Mouse (Mus musculus): ENCODE data around the gene Gm21190. TPM values are rescaled to one million over a fixed set of nuclear protein-coding genes. Genes with fewer than 3 reads are reported as not detected.
"Not testable (repeated sequence)": the region's sequence is repeated elsewhere in the genome, so short reads cannot be mapped to it uniquely, and the experiment has no call there.

Gm21190 gene
- total RNA-seq (2021) (not detected), polyA plus RNA-seq (2012; rRNA removed) (not detected in 2 replicates)
- long read RNA-seq: 0 reads

DNA sequence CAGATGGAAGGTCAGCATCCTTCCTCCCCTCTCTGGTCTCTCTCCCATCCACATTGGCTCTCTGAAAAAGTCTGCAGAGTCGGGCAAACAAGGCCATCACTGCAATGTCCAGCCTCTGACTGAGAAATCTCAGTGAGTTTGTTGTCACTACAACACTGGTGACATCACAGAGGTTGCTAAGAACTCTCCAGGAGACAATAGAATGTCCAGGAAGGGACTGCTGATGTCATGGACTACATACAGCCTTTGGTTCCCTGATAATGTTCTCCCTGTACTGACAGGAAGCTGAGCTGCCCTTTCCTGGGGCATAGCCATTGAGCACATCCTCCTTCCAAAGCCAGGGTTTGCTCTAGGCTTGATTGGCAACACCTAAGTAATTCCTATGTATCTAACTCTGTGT lies at the start of gene Gm21190:
Gene Gm21190, minus strand, starts transcription at position 101 of the 400 bp plus-strand sequence.
- WGBS: 17% methylated on average over 1 of the region's 1 CpGs
- DNase-seq; H3K4me3 ChIP-seq; H3K4me1 ChIP-seq (ENCODE audit: control insufficient read depth, insufficient read depth, low read length); H3K27ac ChIP-seq; H3K36me3 ChIP-seq (ENCODE audit: control insufficient read depth, insufficient read depth, low read length); intact Hi-C loops (cut with DNase I); H3K27me3 ChIP-seq (ENCODE audit: control insufficient read depth, insufficient read depth, low read length); H3K79me2 ChIP-seq (replicated peaks; ENCODE audit: control insufficient read depth, insufficient read depth, low read length); H3K9ac ChIP-seq (ENCODE audit: low read depth, low read length): not testable (repeated sequence)

DNA sequence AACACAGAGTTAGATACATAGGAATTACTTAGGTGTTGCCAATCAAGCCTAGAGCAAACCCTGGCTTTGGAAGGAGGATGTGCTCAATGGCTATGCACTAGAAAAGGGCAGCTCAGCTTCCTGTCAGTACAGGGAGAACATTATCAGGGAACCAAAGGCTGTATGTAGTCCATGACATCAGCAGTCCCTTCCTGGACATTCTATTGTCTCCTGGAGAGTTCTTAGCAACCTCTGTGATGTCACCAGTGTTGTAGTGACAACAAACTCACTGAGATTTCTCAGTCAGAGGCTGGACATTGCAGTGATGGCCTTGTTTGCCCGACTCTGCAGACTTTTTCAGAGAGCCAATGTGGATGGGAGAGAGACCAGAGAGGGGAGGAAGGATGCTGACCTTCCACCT lies 48.0 kb upstream of the Gm21190 start, which contains the start of gene Gm21083:
Gene Gm21083, plus strand, starts transcription at position 301 of the 400 bp plus-strand sequence.
- H3K36me3 ChIP-seq (ENCODE audit: control insufficient read depth, insufficient read depth, low read length); H3K4me1 ChIP-seq (ENCODE audit: control insufficient read depth, insufficient read depth, low read length); H3K4me3 ChIP-seq; intact Hi-C loops (cut with DNase I); DNase-seq; H3K27ac ChIP-seq; H3K9ac ChIP-seq (ENCODE audit: low read depth, low read length); H3K79me2 ChIP-seq (replicated peaks; ENCODE audit: control insufficient read depth, insufficient read depth, low read length); H3K27me3 ChIP-seq (ENCODE audit: control insufficient read depth, insufficient read depth, low read length): not testable (repeated sequence)
- WGBS: 0% methylated on average over 1 of the region's 1 CpGs

DNA sequence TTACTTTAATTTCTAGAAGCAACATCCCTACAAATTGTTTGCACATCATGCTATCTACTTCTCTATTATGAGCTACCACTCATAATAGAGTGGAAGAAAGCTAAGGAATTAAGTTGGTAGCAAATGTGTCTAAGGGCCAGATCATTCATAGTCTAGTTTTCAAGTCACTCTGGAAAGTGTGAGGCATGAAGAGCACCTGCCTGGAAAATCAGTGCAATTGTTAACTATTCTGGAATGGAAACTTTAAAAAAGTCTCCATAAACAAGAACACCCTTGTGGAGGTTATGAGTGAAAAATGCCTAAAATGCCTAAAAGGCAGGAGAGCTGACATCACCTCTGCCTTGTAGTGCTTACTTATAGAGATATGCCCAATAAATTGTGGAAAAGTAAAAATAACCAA lies 44.7 kb upstream of the Gm21190 start:
- H3K4me3 ChIP-seq; H3K27ac ChIP-seq; H3K9ac ChIP-seq (ENCODE audit: low read depth, low read length); H3K79me2 ChIP-seq (replicated peaks; ENCODE audit: control insufficient read depth, insufficient read depth, low read length); intact Hi-C loops (cut with DNase I); DNase-seq; H3K36me3 ChIP-seq (ENCODE audit: control insufficient read depth, insufficient read depth, low read length); H3K4me1 ChIP-seq (ENCODE audit: control insufficient read depth, insufficient read depth, low read length); H3K27me3 ChIP-seq (ENCODE audit: control insufficient read depth, insufficient read depth, low read length): not testable (repeated sequence)

DNA sequence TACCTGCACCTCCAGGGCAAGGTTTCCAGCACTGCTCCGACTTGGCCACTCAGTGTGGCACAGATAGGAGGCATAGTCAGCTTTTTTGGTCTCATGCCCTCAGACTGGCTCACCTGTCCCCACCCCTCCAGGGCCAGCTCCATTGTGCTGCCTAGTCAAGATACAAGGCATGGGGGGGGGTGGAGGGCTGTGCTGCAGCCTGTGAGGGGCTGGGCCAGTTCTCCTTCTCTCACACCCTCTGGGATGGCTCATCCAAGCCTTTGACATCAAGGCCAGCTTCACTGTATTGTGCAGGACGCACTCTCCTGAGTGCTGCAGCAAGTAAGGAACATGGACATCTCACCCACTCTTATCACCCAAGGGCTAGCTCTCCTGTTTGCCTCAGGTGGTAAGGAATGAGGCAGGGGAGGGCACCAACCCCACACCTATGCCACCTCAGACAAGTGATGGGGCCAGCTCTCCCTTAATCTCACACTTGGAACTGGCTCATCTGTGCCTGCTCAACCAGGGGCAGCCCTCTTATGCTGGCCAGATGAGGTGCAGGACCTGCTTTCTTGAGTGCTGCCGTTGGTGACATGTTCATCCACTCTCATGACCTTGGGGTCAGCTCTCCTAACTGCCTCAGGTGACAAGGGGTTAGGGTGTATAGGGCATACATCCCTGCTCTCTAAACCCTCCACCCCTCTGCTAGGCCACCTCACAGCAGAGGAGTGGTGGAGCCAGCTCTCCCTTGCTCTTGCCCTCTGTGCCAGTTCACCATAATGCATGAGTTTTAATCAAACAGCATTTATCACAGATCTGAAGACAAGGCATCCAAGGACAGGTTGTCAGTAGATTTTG lies 32.6 kb upstream of the Gm21190 start:
- H3K4me3 ChIP-seq; H3K27ac ChIP-seq; intact Hi-C loops (cut with DNase I); H3K79me2 ChIP-seq (replicated peaks; ENCODE audit: control insufficient read depth, insufficient read depth, low read length); DNase-seq; H3K4me1 ChIP-seq (ENCODE audit: control insufficient read depth, insufficient read depth, low read length); H3K9ac ChIP-seq (ENCODE audit: low read depth, low read length); H3K27me3 ChIP-seq (ENCODE audit: control insufficient read depth, insufficient read depth, low read length); H3K36me3 ChIP-seq (ENCODE audit: control insufficient read depth, insufficient read depth, low read length): not testable (repeated sequence)
- 70% methylated on average over 3 of the region's 3 CpGs for WGBS

DNA sequence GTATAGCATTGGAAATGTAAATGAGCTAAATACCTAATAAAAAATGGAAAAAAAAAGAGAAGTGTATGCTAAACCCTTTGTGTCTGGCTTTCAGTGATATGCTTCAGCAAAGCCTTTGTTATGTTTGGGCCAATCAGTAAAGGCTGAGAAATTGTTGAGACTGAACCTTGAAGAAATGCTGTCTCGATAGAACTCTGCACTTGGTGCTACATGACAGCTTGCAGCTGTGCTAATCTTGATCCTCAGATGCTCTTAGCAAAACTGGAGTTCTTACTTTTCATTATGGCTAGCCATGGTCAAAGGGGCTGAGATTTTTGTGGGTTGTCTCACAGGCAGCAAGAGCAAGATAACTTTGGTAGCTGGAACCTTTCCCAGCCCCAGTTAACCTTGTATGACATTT lies 29.6 kb upstream of the Gm21190 start:
- H3K27ac ChIP-seq; H3K9ac ChIP-seq (ENCODE audit: low read depth, low read length); H3K4me1 ChIP-seq (ENCODE audit: control insufficient read depth, insufficient read depth, low read length); H3K4me3 ChIP-seq; H3K27me3 ChIP-seq (ENCODE audit: control insufficient read depth, insufficient read depth, low read length); DNase-seq; H3K36me3 ChIP-seq (ENCODE audit: control insufficient read depth, insufficient read depth, low read length); intact Hi-C loops (cut with DNase I); H3K79me2 ChIP-seq (replicated peaks; ENCODE audit: control insufficient read depth, insufficient read depth, low read length): not testable (repeated sequence)
- WGBS: 39% methylated on average over 1 of the region's 1 CpGs

DNA sequence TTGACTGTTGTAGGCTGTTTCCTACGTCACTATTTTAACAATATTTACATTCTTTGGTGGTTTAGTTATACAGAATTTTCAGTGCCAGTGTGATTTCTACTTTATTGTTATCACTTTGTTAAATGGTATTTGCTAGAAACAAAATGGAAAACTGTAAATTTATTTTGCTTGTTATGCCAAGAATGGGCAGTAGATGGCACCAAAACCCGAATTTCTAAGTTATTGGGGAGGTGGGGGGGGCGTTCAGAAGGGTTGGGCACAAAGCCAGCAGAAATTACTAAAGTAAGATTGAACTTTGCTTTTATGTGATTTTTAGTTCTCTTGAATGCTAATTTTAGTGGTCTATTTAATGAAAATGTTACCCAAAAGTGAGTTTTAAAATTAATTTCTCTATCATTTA lies 20.6 kb upstream of the Gm21190 start:
- H3K79me2 ChIP-seq (replicated peaks; ENCODE audit: control insufficient read depth, insufficient read depth, low read length); H3K4me1 ChIP-seq (ENCODE audit: control insufficient read depth, insufficient read depth, low read length); DNase-seq; H3K27ac ChIP-seq; H3K27me3 ChIP-seq (ENCODE audit: control insufficient read depth, insufficient read depth, low read length); intact Hi-C loops (cut with DNase I); H3K36me3 ChIP-seq (ENCODE audit: control insufficient read depth, insufficient read depth, low read length); H3K9ac ChIP-seq (ENCODE audit: low read depth, low read length); H3K4me3 ChIP-seq: not testable (repeated sequence)
- 6% methylated on average over 3 of the region's 3 CpGs for WGBS
- peak; percentile 37 for TF ChIP-seq CTCF (IDR thresholded peaks at IDR 0.05)

DNA sequence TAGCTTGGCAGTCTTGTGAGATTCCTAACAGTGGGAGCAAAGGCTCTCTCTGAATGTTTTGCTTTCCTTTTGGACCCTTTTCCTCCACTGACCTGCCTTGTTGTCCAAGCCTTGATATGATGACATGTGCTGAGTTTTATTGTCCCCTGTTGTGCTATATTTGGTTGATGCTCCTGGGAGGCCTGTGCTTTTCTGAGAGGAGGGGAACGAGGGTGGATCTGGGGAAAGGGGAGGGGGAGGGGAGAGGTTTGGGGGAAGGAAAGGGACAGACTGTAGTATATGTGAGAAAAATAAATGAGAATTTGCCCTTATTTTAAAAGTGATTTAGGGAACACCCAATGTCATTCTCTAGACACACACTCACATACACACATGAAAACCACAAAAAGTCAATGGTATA lies 20.1 kb upstream of the Gm21190 start:
- WGBS: 30% methylated on average over 1 of the region's 1 CpGs
- H3K4me3 ChIP-seq; DNase-seq; H3K9ac ChIP-seq (ENCODE audit: low read depth, low read length); H3K27me3 ChIP-seq (ENCODE audit: control insufficient read depth, insufficient read depth, low read length); H3K4me1 ChIP-seq (ENCODE audit: control insufficient read depth, insufficient read depth, low read length); H3K79me2 ChIP-seq (replicated peaks; ENCODE audit: control insufficient read depth, insufficient read depth, low read length); intact Hi-C loops (cut with DNase I); H3K36me3 ChIP-seq (ENCODE audit: control insufficient read depth, insufficient read depth, low read length); H3K27ac ChIP-seq: not testable (repeated sequence)

DNA sequence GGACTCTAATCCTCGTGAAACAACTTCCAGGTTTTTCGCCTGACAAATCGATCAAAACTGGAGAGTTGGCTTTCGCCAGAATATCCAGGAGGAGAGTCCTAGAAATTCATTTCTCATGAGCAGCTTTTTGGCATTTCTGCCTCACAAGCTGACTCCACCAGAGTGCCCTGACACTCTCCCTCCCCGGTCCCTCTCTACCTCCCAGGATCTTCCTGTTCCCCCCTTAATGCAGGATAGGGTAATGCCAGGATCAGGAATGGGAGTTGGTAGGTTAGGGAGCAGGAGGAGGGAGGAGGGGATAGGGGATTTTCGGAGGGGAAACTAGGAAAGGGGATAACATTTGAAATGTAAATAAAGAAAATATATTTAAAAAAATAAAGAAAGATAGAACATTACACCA lies 19.6 kb upstream of the Gm21190 start:
- H3K27ac ChIP-seq: not testable (repeated sequence)

More for the DNA sequence above, 19.6 kb upstream of the Gm21190 start:
- H3K79me2 ChIP-seq (replicated peaks; ENCODE audit: control insufficient read depth, insufficient read depth, low read length); H3K27me3 ChIP-seq (ENCODE audit: control insufficient read depth, insufficient read depth, low read length); H3K36me3 ChIP-seq (ENCODE audit: control insufficient read depth, insufficient read depth, low read length); DNase-seq; H3K9ac ChIP-seq (ENCODE audit: low read depth, low read length); H3K4me1 ChIP-seq (ENCODE audit: control insufficient read depth, insufficient read depth, low read length); H3K4me3 ChIP-seq; intact Hi-C loops (cut with DNase I): not testable (repeated sequence)
- 63% methylated on average over 6 of the region's 6 CpGs for WGBS

Data from heart, adult 2 months (tissue).